Mouse (Mus musculus) frontal cortex, postnatal 36 days (tissue): ENCODE data around the gene Nup98.

Experiments
- DNase-seq, 2 experiments: peaks; one replicate each; pipeline ENCODE4 v3.0.0; 2022; ENCODE audit warnings: low spot score in 2 of 2

Nup98 gene

GRCm38 (mm10) chr7:102229814-102230213 lies 19.8 kb upstream of the Nup98 start:
- no peak for DNase-seq

DNA sequence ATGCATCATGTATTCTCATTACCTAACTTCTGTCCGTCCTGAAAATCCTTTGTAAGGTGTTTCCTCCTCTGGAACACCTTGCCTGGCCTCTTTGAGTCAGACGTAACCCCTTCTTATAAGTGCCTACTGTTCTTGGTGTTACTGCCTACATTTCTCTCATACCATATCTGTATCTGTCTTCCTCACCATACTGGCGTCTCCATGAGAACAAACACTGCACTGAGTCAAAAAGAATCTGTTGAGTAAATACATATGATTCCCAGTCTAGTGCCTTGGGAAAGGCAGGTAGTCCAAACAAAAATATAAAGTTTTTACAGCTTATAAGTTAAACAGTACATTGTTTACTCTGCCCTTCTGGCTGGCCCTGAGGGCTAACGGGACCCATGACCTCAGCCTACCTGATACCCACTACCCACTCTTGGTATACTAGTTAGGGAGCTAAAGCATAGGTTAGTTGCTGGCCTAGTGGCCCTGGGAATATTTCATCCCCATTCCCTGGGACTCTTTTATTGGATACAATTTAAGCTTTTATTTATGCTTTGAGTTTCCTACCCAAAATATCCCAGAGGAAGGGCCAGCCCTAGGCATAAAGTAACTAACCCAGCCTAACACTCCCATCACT lies 18.2 kb upstream of the Nup98 start:
- DNase-seq, result no peak

DNA sequence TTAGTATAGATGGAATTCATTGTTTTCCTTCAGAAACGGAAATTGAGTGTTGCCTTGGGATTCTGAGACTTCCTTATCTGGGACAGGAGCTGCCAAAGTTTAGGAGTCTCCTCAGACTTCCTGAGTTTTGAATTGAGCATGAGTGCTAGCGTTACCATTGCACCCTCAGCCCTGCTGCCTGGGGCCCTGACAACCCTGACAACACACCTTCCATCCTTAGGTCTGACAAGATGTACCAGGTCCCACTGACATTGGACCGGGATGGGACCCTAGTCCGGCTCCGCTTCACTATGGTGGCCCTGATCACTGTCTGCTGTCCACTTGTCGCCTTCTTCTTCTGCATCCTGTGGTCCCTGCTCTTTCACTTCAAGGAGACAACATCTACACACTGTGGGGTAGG lies 16.1 kb upstream of the Nup98 start:
- DNase-seq, result no peak

DNA sequence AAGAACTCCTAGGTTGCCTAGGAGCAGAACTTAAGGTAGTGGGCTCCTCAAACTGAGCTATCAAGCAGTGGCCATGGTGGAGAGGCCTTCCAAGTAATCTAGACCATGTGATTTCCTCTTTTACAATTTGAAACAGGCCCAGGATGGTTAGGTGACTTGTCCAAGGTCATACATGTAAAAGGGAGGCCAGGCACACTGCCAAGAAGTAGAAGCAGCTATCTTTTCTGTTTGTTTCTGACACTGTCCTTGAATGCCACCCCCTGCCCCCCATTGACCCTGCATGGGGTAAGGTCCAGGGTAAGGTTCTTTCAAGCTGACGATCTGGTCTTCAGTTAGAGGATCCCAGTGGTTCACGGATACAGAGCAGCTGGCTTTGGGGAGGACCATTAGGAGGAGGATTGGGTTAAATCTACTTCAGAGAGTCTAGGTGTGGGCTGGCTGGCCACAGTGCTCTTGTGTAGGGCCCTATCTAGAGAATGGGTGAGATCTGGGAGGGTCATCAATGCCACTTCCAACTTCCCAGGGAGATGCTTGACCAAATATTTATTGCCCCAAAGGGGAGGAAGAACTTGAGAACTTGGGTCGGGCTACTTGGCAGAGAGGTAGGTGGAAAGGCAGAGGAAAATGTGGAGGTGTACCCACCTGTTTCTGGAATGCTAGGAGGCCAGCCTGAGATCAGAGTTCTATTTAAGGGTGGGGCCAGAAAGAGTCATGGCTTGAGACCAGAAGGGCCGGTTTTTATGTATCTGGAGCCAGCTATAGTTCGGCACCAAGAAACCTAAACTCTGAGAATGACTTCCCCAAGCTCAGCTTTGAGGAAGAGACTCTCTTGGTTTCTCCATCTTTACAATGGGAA lies 14.1 kb upstream of the Nup98 start:
- DNase-seq, result no peak

DNA sequence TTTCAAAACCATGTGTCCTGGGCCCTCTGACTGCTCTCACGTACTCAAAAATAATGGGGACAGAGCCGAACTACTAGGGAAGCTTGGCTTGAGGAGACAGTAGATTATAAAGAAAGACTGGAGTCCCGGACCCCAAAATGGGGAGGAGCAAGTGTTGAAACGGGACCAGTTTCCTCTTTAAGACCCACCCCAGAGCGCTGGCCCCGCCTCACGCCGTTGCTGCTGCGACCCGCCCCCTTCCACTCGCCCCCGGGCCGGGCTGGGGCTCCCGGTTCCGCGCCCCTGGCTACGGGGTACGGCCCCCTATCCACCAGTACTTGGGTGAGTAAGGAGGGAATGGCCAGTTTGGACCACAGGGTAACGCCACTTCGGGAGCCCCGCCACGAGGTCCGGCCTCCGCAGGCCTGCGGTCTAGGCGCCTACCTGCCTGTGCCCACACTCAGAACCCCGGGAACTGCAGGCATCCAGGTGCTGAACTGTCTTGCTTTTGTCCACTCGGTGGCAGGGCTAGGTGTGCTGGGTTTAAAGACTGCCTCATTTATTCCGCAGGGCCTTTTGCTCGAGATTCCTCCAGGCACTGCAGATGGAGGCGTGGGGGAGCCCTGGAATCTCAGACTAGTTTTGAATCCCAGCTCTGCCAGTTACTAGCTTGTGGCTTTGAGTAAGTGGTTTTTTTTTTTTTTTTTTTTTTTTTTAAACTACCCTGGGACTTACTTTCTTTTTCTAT lies 13.0 kb upstream of the Nup98 start:
- peak; percentile 54 to 70 for DNase-seq

- DNase-seq, result no peak
Measured at GRCm38 (mm10) chr7:102222336-102222735, 12.4 kb upstream of the Nup98 start.

DNA sequence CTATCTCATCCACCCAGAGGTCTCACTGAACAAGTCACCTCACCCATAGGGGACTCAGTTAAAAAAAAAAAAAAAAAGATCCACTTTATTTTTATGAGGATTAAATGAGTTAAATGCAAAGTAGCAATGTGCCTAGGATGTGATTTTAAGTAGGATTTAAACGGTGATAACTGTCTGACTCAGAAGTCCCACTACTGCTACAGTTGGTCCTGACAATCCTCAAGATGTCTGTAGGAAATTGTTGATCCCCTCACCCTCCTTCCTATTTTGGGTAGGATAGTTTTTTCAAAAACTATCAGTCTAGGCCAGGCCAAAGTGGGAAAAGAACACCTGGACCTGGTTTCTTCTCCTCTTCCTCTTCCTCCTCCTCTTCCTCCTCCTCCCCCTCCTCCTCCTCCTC lies 11.9 kb upstream of the Nup98 start:
- no peak for DNase-seq

DNA sequence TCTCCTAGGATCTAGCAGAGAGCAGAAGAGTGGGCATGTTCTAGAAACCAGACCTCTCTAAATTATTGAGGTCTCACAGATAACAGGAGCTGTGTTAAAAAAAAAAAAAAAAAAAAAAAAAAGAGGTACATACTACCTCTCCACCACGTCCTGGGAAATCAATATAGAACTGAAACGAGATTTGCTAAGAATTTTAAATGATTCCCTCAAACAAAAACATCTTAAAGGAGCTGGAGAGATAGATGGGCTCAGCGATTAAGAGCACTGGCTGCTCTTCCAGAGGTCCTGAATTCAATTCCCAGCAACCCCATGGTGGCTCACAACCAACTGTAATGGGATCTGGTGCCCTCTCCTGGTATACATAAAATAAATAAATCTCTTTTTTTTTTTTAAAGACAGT lies 1.1 kb upstream of the Nup98 start:
- no peak for DNase-seq

DNA sequence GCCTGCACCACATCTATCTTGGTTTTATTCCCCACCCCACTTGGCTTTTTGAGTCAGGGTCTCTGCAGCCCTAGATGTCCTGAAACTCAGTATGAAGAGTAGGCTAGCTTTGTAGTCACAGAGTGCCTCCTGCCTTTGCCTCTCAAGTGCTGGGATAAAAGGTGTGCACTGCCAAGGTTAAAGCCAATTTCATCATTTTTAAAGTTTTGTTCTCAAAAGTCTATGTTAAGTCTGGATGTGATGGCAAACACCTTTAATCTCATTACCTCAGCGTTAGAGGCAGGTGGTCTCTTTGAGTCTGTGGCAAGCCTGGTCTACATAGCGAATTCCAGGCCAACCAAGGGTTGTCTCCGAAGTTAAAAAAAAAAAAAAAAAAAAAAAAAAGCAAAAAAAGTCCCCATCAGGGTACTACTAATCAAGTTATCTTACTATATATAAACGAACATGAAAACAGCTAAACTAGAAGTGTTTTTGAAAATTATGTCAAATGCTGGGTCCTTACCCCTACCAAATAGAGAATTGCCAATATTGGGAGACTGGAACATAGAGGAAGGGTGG lies 1.1 kb downstream of the Nup98 start:
- no peak for DNase-seq

DNA sequence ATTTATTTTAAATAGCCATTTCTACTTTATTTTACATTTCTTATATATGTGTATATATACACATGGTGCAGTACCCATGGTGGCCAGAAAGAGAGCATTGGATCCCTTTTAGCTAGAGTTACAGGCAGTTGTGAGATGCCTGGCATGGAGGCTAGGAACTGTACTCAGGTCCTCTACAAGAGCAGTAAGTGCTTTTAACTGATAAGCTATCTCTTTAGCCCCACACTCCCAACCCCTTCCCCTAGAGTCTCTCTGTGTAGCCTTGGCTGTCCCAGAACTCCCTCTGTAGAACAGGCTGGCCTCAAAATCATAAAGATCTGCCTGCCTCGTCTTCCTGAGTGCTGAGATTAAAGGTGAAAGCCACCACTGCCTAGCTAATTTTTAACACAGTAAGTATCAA lies 4.3 kb downstream of the Nup98 start:
- no peak for DNase-seq

- no peak for DNase-seq
Measured at GRCm38 (mm10) chr7:102204296-102204857, 5.6 kb downstream of the Nup98 start.

GRCm38 (mm10) chr7:102200996-102201785 lies 8.8 kb downstream of the Nup98 start:
- no peak for DNase-seq

GRCm38 (mm10) chr7:102200576-102200975 lies 9.4 kb downstream of the Nup98 start:
- DNase-seq, result no peak

DNA sequence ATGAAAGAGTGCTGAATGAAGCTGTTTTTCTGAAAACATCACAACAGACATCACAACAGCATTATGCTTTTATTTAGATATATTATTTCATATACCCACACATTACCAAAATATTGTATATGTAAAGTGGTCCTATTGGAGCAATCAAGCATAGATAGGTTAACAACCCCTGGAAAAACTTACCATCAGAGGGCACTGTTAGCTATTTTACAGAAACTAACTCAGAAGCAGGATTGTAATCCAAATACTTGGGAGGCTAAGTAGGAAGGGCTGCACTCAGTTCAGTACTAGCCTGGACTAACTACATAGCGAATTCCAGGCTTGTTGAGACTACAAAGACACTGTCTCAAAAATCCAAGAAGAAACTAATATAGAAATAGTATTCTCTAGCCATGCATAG lies 17.6 kb downstream of the Nup98 start:
- DNase-seq, result no peak

- no peak for DNase-seq
Measured at GRCm38 (mm10) chr7:102183849-102184248, 26.1 kb downstream of the Nup98 start.

- no peak for DNase-seq
Measured at GRCm38 (mm10) chr7:102170300-102170699, 39.7 kb downstream of the Nup98 start.

DNA sequence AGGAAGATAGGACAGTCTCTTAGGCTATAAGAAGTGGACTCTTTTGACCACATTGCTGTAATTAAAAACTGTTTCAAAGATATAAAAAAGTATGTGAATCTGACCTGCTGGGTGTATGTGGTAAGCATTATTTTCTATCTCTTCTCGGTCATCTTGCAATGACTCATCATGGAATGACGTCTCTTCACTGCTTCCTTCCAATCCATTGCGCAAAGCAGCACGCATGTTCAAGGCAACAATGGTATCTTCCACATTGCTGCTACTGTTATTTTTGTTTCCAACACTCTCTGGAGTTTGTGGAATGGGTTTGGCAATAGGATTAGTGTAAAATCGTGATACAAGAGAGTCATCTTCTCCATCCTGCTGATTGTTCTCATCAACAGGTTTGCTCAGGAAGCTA lies 56.3 kb downstream of the Nup98 start:
- no peak for DNase-seq

- no peak for DNase-seq
Measured at GRCm38 (mm10) chr7:102137898-102138297, 72.1 kb downstream of the Nup98 start.

DNA sequence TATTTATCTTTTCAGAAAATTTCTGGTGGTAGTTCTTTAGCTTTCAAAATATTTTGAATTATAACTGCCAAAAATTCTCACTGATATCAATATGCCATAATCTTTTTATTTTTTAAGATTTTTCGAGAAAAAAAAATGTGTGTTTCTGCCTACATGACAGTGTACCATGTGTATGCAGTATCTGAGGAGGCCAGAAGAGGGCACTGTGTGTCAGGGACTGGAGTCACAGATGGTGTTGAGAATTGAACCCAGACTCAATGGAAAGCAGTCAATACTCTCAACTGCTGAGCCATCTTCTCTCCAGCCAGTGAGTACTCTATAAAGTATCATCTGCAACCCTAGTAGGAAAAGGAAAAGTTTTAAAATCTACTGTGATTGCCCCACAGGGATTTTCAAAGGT lies 72.5 kb downstream of the Nup98 start:
- no peak for DNase-seq

GRCm38 (mm10) chr7:102132395-102132794 lies 77.6 kb downstream of the Nup98 start:
- no peak for DNase-seq

- no peak for DNase-seq
Measured at GRCm38 (mm10) chr7:102120326-102120725, 89.7 kb downstream of the Nup98 start.
